Mouse (Mus musculus): ENCODE data around the gene Vps51. TPM values are rescaled to one million over a fixed set of nuclear protein-coding genes. Genes with fewer than 3 reads are reported as not detected.
A peak's percentile ranks its signal among the peaks of the same experiment; 100 is the strongest.

Gene Vps51
- polyA plus RNA-seq (2012; rRNA removed) = 97.2 and 98.2 TPM in 2 replicates

GRCm38 (mm10) chr19:6076564-6077393, at the start of gene Vps51:
Gene Vps51 (minus strand): TSS chr19:6077231.
- peaks cover 4% of the 10 kb centered on the region for H3K4me1 ChIP-seq (ENCODE audit: control insufficient read depth, insufficient read depth, low read length)
- peak; percentile 49; the same call in 1 of the 2 replicates for TF ChIP-seq POLR2A (IDR thresholded peaks at IDR 0.05; ENCODE audit: extremely low read depth, insufficient read depth, low read length)
- TF ChIP-seq CTCF (IDR thresholded peaks at IDR 0.05; ENCODE audit: extremely low read depth, insufficient read depth, low read length) = no peak
- peak within 1 kb of the TSS; percentile 89 for H3K4me3 ChIP-seq (ENCODE audit: insufficient read depth, low read length)
- H3K27ac ChIP-seq (ENCODE audit: insufficient read depth, low read length) = peak within 1 kb of the TSS; percentile 75

GRCm38 (mm10) chr19:6126289-6126688, 49.3 kb upstream of the Vps51 start:
- no peak overlapping the region for H3K27ac ChIP-seq (ENCODE audit: insufficient read depth, low read length)
- no peak overlapping the region for H3K4me3 ChIP-seq (ENCODE audit: insufficient read depth, low read length)
- TF ChIP-seq POLR2A (IDR thresholded peaks at IDR 0.05; ENCODE audit: extremely low read depth, insufficient read depth, low read length) = no peak
- peak; percentile 50; the same call in 1 of the 2 replicates for TF ChIP-seq CTCF (IDR thresholded peaks at IDR 0.05; ENCODE audit: extremely low read depth, insufficient read depth, low read length)
- H3K4me1 ChIP-seq (ENCODE audit: control insufficient read depth, insufficient read depth, low read length) = no peaks in the 10 kb centered on the region

GRCm38 (mm10) chr19:6124898-6125297, 47.9 kb upstream of the Vps51 start:
- H3K4me1 ChIP-seq (ENCODE audit: control insufficient read depth, insufficient read depth, low read length) = no peaks in the 10 kb centered on the region
- no peak overlapping the region for H3K27ac ChIP-seq (ENCODE audit: insufficient read depth, low read length)
- TF ChIP-seq CTCF (IDR thresholded peaks at IDR 0.05; ENCODE audit: extremely low read depth, insufficient read depth, low read length) (no peak), POLR2A (IDR thresholded peaks at IDR 0.05; ENCODE audit: extremely low read depth, insufficient read depth, low read length) (no peak)
- no peak overlapping the region for H3K4me3 ChIP-seq (ENCODE audit: insufficient read depth, low read length)

- Histone ChIP-seq H3K4me3 (ENCODE audit: insufficient read depth, low read length) (no peak overlapping the region), H3K27ac (ENCODE audit: insufficient read depth, low read length) (no peak overlapping the region), H3K4me1 (ENCODE audit: control insufficient read depth, insufficient read depth, low read length) (no peaks in the 10 kb centered on the region)
- TF ChIP-seq CTCF (IDR thresholded peaks at IDR 0.05; ENCODE audit: extremely low read depth, insufficient read depth, low read length) (no peak), POLR2A (IDR thresholded peaks at IDR 0.05; ENCODE audit: extremely low read depth, insufficient read depth, low read length) (no peak)
Measured at GRCm38 (mm10) chr19:6123330-6123729, 46.3 kb upstream of the Vps51 start.

GRCm38 (mm10) chr19:6121761-6122160, 44.7 kb upstream of the Vps51 start:
- TF ChIP-seq CTCF (IDR thresholded peaks at IDR 0.05; ENCODE audit: extremely low read depth, insufficient read depth, low read length) (no peak), POLR2A (IDR thresholded peaks at IDR 0.05; ENCODE audit: extremely low read depth, insufficient read depth, low read length) (no peak)
- Histone ChIP-seq H3K27ac (ENCODE audit: insufficient read depth, low read length) (no peak overlapping the region), H3K4me1 (ENCODE audit: control insufficient read depth, insufficient read depth, low read length) (no peaks in the 10 kb centered on the region)

GRCm38 (mm10) chr19:6118677-6119185, 41.7 kb upstream of the Vps51 start:
- peak overlapping the region; percentile 51 for H3K4me3 ChIP-seq (ENCODE audit: insufficient read depth, low read length)
- no peaks in the 10 kb centered on the region for H3K4me1 ChIP-seq (ENCODE audit: control insufficient read depth, insufficient read depth, low read length)
- TF ChIP-seq CTCF (IDR thresholded peaks at IDR 0.05; ENCODE audit: extremely low read depth, insufficient read depth, low read length) (no peak), POLR2A (IDR thresholded peaks at IDR 0.05; ENCODE audit: extremely low read depth, insufficient read depth, low read length) (no peak)
- H3K27ac ChIP-seq (ENCODE audit: insufficient read depth, low read length) = peak overlapping the region; percentile 61

More at GRCm38 (mm10) chr19:6121761-6122160, 44.7 kb upstream of the Vps51 start:
- no peak overlapping the region for H3K4me3 ChIP-seq (ENCODE audit: insufficient read depth, low read length)

GRCm38 (mm10) chr19:6117986-6118676, 41.1 kb upstream of the Vps51 start, which contains the start of gene Sac3d1:
Gene Sac3d1 (minus strand): TSS chr19:6118650.
- H3K4me3 ChIP-seq (ENCODE audit: insufficient read depth, low read length) = peak within 1 kb of the TSS; percentile 51
- TF ChIP-seq CTCF (IDR thresholded peaks at IDR 0.05; ENCODE audit: extremely low read depth, insufficient read depth, low read length) (no peak), POLR2A (IDR thresholded peaks at IDR 0.05; ENCODE audit: extremely low read depth, insufficient read depth, low read length) (peak; percentile 81)
- H3K4me1 ChIP-seq (ENCODE audit: control insufficient read depth, insufficient read depth, low read length) = no peaks in the 10 kb centered on the region
- peak within 1 kb of the TSS; percentile 85 for H3K27ac ChIP-seq (ENCODE audit: insufficient read depth, low read length)

- Histone ChIP-seq H3K4me3 (ENCODE audit: insufficient read depth, low read length) (peak overlapping the region; percentile 51), H3K4me1 (ENCODE audit: control insufficient read depth, insufficient read depth, low read length) (no peaks in the 10 kb centered on the region), H3K27ac (ENCODE audit: insufficient read depth, low read length) (peak overlapping the region; percentile 85)
- TF ChIP-seq CTCF (IDR thresholded peaks at IDR 0.05; ENCODE audit: extremely low read depth, insufficient read depth, low read length) (no peak), POLR2A (IDR thresholded peaks at IDR 0.05; ENCODE audit: extremely low read depth, insufficient read depth, low read length) (no peak)
Measured at GRCm38 (mm10) chr19:6117346-6117985, 40.4 kb upstream of the Vps51 start.
